Mouse (Mus musculus) left cerebral cortex, adult 2 months (tissue): Measurements from ENCODE around the gene Fancf. TPM values are rescaled to one million over a fixed set of nuclear protein-coding genes. Genes with fewer than 3 reads are reported as not detected.
A peak's percentile ranks its signal among the peaks of the same experiment; 100 is the strongest.

Source experiments
- DNase-seq, 2 experiments: peaks; one replicate each; pipeline ENCODE4 v3.0.0; 2021 to 2022; ENCODE audit warnings: low spot score in 2 of 2, mixed read lengths in 1 of 2; ENCODE audit errors: extremely low spot score in 1 of 2
- H3K27ac ChIP-seq: fragments of 200-600 bp; 2 replicates; pipeline ENCODE4 v1.8.1; 2022
- H3K4me3 ChIP-seq: fragments of 200-600 bp; 2 replicates; pipeline ENCODE4 v1.8.1; 2022
- CTCF ChIP-seq: fragments of 200-600 bp; IDR thresholded peaks from 2 replicates; pipeline ENCODE4 v1.8.1; 2022; ENCODE audit warnings: antibody characterized with exemption, mild to moderate bottlenecking, moderate library complexity
- intact Hi-C: fragments of 180-260 bp; cut with DNase I; formaldehyde crosslinking; loops from one replicate; pipeline ENCODE4 v1.15.1; 2025
- total RNA-seq, 2 experiments: library from RNA; stranded (reverse); gene quantifications; 2 replicates each; pipeline ENCODE4 v1.2.3; 2021

Gene Fancf
- total RNA-seq, 2 experiments from 2014 or later = 3.8 to 5.7 TPM

DNA sequence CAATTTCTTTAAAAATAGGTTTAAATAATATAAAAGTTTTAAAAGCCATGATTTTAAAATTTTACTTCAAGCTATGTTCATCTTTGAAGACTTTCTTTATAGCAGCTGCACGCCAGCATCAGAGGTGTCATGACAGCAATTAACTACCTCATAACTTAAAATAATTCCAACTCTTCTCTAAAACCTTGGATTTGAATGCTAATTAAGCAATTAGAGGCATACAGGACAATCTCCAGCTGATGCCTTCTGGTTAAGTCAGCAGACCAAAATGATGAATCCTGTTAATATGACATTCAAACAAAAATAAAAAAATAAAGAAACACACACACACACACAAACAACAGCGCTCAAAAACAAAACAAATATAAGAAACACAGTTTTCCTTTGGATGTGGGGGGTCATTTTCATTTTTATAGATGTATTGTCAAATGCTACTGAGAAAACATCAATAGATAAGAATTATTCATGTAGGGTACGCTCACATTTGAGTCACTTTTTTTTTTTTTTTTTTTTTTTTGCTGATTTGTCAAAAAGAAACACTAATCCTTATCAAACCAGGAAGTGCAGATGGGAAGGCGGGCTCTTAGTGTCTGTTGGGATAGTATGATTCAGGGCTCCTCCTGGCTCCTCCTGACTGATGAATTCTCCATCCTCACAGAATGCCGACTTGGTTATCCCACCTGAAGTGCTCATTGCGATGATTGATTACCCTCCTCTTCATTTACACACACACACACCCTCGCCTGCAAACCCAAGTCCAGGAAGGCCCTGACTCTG lies 38.3 kb downstream of the Fancf start:
- TF ChIP-seq CTCF = no peak
- no peak overlapping the region for H3K27ac ChIP-seq
- no peak overlapping the region for H3K4me3 ChIP-seq
- no peak for DNase-seq
- intact Hi-C loops = no loop called here

DNA sequence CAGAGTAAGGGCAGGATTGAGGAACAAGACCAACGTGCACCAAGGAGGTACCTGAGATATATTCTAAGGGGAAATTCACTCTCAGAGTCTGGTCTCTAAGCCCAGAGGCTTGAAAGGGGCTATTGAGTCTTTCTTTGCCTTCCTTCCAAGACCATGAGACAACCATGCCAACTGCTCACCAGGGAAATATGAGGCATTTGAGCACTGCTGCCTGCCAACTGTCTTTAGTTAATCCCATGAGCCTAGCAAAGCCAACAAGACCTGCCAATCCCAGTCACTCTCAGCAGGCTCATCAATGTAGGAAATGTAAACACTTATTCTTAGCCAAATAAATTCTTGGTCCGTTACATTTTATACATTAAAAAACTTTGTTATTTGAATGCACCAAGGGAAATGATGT lies 40.6 kb downstream of the Fancf start:
- no peak overlapping the region for H3K4me3 ChIP-seq
- DNase-seq = no peak
- no peak overlapping the region for H3K27ac ChIP-seq
- intact Hi-C loops = no loop called here
- TF ChIP-seq CTCF = no peak

DNA sequence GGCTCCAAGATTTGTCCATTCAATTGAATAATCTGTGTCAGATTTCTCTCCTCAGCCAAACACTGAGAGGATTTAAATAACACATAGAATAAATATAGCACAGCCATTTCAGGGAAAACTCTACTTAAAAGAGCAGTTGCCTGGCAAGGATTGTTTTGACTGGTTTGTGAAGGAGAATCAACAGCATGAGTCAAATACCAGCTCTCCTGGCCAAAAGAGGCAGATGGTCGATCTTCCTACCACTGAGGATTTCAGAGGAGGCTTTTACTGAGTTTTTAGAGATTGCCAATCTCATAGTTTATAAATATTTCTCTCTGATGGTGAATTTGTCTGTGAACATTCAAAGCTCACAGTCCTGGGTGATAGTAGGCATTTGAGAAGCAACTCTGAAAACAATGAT lies 42.2 kb downstream of the Fancf start:
- no peak for TF ChIP-seq CTCF
- Histone ChIP-seq H3K27ac (no peak overlapping the region), H3K4me3 (no peak overlapping the region)
- DNase-seq = peak; percentile 18
- intact Hi-C loops = loop anchor here (5.0 kb wide), 1 partner anchor 152 kb away; no protein-coding TSS in a partner anchor

DNA sequence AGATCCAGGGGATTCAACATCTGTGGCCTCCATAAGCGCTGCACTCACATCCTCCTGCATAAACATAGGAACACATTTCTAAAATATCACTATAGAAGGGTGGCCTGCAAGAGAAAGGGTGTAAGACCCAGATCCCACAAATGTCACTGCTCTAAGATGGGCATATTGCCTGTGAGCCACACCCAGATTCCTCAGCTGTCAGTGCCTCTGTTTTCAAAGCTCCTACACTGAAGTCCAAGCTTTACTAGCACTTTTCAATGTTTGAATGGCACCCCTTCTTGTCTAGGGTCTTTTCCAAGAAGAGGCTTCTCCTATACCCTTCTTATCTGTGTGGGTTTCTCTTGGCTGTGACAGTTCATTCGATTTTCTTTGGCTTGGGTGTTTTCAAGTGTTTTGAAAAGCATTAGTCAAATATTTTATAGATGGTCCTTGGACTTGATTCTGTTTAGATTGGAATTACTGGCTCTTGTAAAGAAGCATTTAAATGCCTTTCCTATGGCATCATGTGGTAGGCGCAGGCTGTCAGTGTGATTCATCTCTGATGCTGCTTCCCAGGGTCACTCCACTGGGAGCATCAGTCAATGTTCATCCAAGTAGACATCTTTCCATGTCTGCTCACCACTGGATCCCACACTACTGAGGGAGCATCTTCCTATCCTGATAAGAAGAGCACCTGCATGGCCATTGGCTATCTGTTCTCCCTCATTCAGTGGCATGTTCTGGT lies 43.7 kb downstream of the Fancf start:
- no peak overlapping the region for H3K4me3 ChIP-seq
- no peak overlapping the region for H3K27ac ChIP-seq
- no peak for TF ChIP-seq CTCF
- no peak for DNase-seq
- intact Hi-C loops = loop anchor here (5.0 kb wide), 1 partner anchor 154 kb away; no protein-coding TSS in a partner anchor

DNA sequence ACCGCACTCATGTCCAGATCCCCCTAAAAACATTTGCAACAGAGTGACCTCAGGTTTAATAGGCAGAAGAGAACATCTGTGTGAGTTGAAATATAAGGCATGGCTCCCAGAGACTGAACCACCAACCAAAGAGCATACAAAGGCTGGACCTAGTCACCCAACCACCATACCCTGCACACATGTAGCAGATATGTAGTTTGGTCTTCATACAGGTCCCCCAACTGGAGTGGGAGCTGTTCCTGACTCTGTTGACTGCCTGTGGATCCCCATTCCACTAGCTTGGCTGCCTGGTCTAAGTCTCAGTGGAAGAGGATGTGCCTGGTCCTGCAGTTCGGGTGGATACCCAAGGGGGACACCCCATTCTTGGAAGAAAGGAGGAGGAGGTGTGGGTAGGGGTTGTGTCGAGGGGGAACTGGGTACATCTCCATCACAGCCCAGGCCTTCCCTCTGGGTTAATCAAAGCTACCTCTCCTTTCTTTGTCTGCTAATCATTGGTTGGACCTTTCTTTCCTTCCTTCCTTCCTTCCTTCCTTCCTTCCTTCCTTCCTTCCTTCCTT lies 45.7 kb downstream of the Fancf start:
- Histone ChIP-seq H3K4me3 (no peak overlapping the region), H3K27ac (no peak overlapping the region)
- intact Hi-C loops = loop anchor here (1.0 to 5.0 kb wide), 3 partner anchors 156 to 318 kb away; no protein-coding TSS in a partner anchor
- DNase-seq = no peak
- TF ChIP-seq CTCF = no peak

DNA sequence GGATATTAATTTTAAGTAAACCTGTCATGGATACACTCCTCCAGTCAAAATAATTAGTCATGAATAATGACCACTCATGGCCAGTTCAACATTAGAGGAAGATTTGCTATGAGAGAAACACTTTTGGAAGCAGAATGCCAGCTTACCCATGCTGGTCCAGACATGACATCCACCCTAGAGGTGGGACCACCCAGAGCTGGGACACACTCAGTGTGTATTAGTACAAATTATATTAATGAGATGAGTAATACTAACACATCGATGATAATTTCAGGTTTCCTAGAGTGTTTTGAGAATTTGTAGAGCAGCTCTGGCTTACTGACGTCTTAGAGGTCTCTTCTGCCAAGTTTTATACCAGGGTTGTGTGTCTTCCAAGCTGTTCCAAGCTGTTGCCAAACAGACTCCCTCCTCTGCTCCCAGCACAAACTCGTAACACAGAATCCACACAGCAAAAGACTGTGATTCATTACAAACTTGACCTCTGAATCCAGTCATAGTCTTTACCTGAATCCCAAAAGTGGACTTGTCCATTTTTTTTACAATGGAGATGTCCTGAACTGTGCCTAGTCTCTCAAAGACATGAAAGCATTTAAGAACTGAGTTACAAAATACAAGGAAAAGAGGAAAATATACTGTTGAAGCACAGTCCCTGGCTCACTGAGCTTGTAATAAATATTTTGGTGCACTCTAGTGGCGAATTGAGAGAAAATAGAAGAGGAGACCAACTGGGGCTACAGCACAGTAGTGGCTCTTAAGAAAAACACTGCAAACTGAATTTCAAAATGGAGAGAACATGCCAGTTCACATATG lies 46.4 kb downstream of the Fancf start:
- no peak for DNase-seq
- intact Hi-C loops = loop anchor here (1.0 to 5.0 kb wide), 3 partner anchors 157 to 317 kb away; no protein-coding TSS in a partner anchor
- peak; percentile 68 for TF ChIP-seq CTCF
- Histone ChIP-seq H3K4me3 (no peak overlapping the region), H3K27ac (no peak overlapping the region)

Other genes starting within 250 kb of the Fancf start
- 10 to 100 TPM; 28.2 to 29.5 TPM for gene Slc17a6, start 240.3 kb downstream of the Fancf start, total RNA-seq
- 10 to 100 TPM; 47.8 to 49.9 TPM for gene Gas2, start 252 bp downstream of the Fancf start, total RNA-seq
- 10 to 100 TPM; 32.0 to 35.1 TPM for gene Svip, start 143.8 kb upstream of the Fancf start, total RNA-seq
- not detected for gene 1700015G11Rik, start 153.5 kb upstream of the Fancf start, total RNA-seq